Mouse (Mus musculus) cerebellum, postnatal 14 days (tissue): ENCODE measurements around the gene Pdik1l.
"Not testable (repeated sequence)": the region's sequence is repeated elsewhere in the genome, so short reads cannot be mapped to it uniquely, and the experiment has no call there.

Source experiments
- DNase-seq, 2 experiments: peaks; one replicate each; pipeline ENCODE4 v3.0.0; 2021; ENCODE audit warnings: mixed read lengths in 2 of 2

The Pdik1l gene

DNA sequence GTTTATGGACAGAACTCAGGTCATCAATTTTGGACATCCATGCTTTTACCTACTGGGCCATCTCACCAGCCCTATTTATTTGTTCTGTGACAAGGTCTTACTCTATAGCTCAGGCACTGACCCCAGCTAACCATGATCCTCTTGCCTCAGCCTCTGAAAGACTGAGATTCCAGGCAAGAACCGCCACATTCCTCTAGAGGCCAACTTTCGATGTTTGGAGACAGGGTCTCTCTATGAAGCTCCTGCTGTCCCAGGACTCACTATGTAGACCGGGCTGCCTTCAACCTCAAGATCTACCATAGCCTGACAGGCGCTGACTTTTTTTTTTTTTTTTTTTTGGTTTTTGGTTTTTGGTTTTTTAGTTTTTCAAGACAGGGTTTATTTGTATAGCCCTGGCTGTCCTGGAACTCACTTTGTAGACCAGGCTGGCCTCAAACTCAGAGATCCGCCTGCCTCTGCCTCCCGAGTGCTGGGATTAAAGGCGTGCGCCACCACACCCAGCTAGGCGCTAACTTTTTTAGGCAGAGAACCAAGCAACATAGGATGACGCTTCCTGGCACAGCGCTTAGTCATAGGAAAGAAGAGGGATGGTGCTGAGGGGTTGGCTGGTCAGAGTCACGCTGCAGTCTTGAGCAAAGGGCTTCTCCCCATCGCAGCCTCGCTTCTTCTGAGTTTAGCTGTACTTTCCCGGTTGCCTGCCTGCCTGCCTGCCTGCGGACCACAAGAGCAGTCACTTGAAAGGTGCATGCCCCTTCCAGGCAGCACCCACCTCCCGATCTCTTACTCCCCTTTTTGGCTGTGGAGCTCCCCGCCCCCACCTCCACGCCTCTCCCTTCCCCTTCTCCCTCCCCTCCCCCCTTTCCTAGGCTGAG, 11.2 kb upstream of the Pdik1l start:
- DNase-seq = no peak

GRCm38 (mm10) chr4:134297369-134297768, 9.7 kb upstream of the Pdik1l start:
- DNase-seq = no peak

GRCm38 (mm10) chr4:134296523-134296922, 8.8 kb upstream of the Pdik1l start:
- DNase-seq = no peak

- DNase-seq = not testable (repeated sequence)
Measured at GRCm38 (mm10) chr4:134296096-134296495, 8.4 kb upstream of the Pdik1l start.

DNA sequence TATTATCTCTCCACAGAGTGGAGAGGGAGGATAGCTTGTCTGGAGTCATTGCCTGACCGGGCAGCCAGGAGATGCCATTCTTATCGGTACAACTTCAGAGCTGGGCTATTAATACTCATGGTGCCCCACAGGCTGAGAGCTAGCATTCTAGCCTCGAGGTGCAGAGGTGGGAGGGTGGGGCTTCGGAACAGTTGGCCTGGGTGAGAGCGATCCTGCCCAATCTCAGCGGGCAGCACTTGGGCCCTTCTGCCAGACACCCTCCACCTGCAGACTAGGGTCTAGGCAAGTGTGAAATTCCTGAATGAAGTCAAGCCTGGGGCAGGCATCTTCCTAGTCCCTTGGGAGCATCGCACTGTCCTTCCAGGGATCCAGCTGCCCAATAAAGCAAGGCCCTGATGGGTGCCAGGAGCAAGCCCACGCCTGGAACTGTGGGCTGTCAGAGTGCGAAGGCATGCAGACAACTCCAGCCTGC, 6.0 kb upstream of the Pdik1l start:
- DNase-seq = no peak

GRCm38 (mm10) chr4:134293061-134293691, 5.5 kb upstream of the Pdik1l start:
- DNase-seq = peak; percentile 69 to 72

DNA sequence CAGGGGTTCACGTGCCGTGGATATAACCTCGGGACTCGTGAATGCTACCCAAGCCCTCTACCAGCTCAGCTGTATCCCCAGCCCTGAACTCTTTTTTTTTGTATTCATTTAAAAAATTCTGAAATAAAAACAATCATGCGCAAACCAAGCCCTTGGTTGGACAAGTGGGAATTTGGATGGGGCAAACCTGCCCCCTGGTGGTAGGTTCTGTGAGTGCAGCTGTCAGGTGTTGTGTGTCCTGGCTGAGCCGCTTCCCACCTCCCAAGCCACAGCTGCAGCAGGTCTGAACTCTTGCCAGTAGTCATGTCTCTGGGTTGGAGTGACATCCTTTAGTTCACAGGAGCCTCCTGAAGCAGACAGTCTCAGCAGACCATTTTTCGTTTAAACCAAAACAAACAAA, 4.4 kb upstream of the Pdik1l start:
- peak; percentile 86 to 90 for DNase-seq

- peak in 1 of 2 experiments; percentile 9 for DNase-seq
Measured at GRCm38 (mm10) chr4:134288397-134289256, 932 bp upstream of the Pdik1l start.

DNA sequence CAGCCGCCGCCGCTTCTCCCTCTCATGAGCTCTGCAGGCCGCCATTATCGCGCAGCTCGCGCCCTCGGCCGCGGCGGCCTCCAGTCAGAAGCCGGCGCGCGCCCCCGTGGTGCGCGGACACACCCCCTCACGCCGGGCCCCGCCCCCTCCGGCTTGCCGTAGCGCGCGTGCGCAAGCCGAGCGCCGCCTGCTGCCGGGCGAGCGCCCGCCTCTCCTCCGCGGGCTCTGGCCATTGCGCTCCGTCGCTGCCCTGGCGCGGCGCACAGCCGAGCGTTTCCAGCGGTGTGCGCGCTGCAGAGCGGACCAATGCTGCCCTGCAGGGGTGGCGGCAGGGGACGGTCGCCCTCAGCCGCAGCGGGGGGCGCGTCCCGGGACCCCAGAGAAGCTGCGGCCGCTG, 529 bp downstream of the Pdik1l start:
- DNase-seq = peak; percentile 98 to 99

- DNase-seq = peak in 1 of 2 experiments; percentile 54
Measured at GRCm38 (mm10) chr4:134286226-134287167, 1.2 kb downstream of the Pdik1l start.

- DNase-seq = no peak
Measured at GRCm38 (mm10) chr4:134284942-134285341, 2.8 kb downstream of the Pdik1l start.

DNA sequence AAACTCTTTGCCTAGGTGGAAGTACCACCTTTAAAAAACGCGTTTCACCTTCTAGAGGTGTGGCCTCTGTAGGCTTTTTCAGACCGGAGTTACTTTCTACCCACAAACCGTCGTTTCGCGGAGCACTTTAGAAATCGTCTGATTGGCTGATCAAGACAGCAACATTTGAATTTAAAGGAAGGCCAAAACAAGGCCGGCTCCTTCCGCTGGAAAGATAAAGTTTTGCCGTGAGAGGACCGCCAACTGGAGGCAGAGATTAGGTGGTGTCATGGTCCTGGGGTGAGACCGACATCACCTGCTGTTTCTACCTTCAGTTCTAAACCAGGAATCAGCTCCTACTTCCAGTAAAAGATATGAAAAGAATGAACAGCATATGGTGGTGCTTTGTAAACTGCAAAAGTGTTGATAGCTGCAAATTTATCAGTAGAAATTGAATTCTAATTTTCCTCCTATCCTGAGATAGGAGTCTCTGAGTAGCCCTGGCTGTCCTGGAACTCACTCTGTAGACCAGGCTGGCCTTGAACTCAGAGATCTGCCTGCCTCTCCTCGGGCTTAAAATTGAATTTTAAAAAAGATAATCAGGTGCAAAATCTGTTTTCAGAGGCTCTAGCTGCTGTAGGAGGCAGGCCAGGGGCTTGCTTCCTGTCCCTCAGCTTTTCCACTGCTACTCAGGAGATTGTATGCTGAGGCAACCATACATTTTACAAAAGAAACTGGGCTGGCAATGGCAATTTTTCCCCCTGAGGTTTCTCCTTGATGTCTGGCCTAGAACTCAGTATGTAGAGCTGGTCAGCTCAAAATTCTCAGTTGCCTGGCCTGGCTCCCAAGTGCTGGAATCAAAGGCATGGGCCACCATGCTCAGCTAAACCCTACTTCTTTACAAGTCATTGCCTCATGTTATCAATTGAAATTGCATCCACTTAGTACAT, 14.0 kb downstream of the Pdik1l start:
- no peak for DNase-seq

DNA sequence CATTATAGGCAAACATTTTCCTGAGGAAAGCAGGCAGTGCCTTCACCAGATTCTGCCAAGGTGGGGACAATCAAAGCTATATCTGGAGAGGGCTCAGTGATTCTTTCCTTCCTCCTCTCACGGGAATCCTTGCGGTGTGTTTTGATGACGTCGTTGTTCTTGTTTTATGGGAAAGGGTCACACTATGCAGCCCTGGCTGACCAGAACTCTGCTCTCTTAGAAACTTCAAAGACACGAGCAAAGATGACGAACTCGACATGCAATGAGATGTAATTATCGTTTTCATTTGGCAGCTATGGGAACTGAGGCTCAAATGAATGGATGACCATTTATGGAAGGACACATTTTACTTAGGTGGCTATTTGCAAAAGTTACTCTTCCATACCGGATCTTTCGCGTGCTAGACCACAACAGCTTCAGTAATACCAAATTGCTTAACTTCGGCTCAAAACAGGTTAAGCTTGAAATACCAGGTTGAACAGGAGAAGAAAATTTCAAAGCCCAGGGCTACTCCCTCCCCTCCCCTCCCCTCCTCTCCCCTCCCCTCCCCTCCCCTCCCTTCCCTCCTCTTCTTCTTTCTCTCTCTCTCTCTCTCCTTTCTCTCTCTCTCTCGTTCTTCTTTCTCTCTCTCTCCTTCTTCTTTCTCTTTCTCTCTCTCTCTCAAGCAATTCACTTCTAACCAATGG, 14.8 kb downstream of the Pdik1l start:
- no peak for DNase-seq

DNA sequence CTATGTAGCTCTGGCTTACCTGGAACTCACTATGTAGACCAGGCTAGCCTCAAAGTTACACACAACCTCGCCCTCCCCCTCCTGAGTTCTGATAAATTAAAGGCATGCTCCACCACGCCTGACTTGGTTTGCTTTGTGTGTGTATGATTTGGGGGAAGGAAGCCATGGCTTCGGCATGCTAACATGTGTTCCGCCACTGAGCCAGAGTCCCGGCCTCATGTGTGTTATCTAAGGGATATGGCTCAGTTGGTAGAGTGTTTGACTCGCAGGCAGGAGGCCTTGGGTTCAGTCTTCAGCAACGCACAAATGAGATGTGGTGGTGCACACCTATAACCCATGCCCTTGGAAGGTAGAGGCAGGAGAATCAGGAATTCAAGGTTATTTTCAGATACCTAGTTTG, 15.7 kb downstream of the Pdik1l start:
- no peak for DNase-seq

DNA sequence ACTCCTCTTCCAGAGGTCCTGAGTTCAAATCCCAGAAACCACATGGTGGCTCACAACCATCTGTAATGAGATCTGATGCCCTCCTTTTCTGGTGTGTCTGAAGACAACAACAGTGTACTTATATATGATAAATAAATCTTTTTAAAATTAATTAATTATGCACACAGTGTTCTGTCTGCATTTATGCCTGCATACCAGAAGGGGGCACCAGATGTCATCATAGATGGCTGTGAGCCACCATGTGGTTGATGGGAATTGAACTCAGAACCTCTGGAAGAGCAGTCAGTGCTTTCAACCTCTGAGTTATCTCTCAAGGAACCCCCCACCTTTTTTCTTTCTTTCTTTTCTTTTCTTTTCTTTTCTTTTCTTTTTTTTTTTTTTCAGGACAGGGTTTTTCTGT, 18.1 kb downstream of the Pdik1l start:
- DNase-seq = not testable (repeated sequence)

DNA sequence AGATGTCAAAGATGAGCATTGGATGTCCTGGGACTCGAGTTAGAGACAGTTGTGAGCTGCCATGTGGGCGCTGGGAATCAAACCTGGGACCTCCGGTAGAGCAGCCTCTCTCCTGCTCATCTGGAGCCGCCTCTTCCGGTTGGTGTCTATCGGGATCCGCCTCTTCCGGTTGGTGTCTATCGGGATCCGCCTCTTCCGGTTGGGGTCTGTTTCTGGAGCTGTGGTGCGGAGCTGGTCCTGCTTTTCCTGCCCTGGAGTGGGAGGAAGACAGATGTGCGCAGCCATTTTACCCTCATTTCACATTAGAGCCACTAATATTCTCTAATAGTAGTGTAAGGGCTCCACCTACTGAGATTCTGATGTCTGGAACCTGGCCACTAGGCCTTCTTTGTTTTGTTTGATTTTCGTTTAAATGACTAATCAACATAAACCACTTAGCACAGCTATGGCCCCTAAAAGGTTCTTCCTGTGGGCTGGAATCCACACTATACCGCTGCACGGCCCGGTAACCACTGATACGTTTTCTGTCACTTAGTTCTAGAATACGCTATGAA, 19.5 kb downstream of the Pdik1l start:
- no peak for DNase-seq

DNA sequence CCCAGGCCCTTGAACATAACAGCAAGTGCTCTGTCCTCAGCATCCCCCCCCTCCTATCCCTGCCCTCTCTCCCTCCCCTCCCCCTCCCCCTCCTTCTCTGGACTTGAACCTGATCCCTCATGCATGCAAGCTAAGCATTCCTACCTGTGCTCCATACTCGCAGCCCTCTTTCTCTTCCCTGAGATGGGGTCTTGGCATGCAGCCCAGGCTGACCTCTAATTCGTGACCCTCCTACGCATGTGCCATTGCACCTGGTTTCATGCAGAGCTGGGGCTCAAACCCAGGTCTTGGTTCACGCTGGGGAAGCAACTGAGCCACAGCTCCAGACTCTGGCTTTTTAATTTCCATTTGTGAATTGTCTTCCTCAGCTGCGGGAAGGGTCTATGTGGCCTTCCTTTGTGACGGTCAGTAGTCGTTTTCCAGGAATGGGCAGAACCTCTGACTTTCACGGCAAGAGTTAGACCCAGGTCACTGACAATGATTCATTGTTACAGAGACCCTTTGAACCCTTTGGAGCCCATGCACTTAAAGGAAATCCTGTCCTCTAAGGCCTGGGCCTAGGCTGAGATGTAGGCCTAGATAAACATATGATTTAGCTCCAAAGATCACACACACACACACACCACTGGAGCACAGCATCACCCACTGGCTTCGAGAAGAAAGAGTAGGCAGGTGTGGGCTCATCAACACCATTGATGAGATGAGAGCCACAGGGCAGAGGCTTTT, 21.7 kb downstream of the Pdik1l start:
- no peak for DNase-seq

GRCm38 (mm10) chr4:134263191-134263590, 24.5 kb downstream of the Pdik1l start:
- DNase-seq = peak; percentile 57 to 81

- DNase-seq = no peak
Measured at GRCm38 (mm10) chr4:134258354-134258753, 29.3 kb downstream of the Pdik1l start.
